Mouse (Mus musculus) T-helper 17 cell (primary cell): ENCODE data around the gene Gm20683.
"Not testable (repeated sequence)": the region's sequence is repeated elsewhere in the genome, so short reads cannot be mapped to it uniquely, and the experiment has no call there.

Experiments
- in situ Hi-C, 2 experiments: fragments of 300-600 bp; cut with MboI, MseI; formaldehyde crosslinking; loops; 1 replicate in 1 of 2; 2 replicates in 1 of 2; pipeline ENCODE4 v1.15.1; 2025; ENCODE audit warnings: high pct_unique_total_duplicates in 2 of 2

Gm20683 gene

DNA sequence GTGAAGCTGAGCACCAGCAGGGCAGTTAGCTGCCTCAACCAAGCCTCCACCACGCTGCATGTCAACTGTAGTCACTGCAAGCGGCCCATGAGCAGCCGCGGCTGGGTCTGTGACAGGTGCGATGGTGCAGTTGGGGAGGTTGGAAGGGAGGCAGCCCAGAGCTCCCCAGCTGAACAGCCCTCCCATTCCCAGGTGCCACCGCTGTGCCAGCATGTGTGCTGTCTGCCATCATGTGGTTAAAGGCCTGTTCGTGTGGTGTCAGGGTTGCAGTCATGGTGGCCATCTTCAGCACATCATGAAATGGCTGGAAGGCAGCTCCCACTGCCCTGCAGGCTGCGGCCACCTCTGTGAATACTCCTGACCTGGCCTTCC, 13.4 kb downstream of the Gm20683 start:
- in situ Hi-C loops, result loop anchor here in 1 of 2 experiments (10.0 kb wide), 1 partner anchor 1717 kb away; no protein-coding TSS in a partner anchor

DNA sequence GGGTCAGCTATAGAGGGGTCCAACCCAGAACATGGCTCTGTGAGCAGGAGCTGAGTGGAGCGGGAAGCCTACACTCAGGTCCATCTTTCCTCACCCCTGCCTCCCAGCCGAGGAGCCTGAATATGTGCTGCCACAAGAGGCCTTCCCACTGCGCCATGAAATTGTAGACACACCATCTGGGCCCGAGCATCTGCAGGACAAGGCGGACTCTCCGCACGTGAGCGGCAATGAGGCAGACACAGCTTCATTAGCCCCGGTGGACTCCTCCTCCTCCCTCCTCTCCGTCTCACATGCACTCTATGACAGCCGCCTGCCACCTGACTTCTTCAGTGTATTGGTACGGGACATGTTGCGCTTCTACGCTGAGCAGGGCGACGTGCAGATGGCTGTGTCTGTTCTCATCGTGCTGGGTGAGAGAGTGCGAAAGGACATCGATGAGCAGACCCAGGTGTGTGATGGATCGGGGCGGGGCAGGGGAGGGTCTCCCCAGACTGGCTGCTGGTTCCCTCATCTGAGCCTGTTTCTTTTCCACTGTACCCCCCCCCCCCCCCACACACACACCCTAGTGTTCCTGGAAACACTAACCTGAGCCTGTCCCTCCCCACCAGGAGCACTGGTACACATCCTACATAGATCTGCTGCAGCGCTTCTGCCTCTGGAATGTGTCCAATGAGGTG, 13.9 kb downstream of the Gm20683 start:
- in situ Hi-C loops, result loop anchor here in 1 of 2 experiments (10.0 kb wide), 1 partner anchor 1717 kb away; no protein-coding TSS in a partner anchor

DNA sequence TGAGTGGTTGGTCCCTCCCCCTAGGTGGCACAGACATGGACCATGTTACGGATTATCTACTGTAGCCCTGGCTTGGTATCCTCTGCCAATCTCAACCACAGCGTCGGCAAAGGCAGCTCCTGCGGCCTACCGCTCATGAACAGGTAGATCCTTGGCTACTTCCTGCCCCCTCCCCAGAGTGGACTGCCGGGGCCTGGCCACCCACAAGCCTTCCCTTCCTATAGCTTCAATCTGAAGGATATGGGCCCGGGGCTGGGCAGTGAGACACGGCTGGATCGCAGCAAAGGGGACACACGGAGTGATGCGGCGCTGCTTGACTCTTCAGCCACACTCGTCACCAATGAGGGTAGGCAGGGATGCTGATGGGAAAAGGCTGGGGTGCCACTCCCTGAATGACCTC, 14.6 kb downstream of the Gm20683 start:
- in situ Hi-C loops, result loop anchor here in 1 of 2 experiments (10.0 kb wide), 1 partner anchor 1718 kb away; no protein-coding TSS in a partner anchor

DNA sequence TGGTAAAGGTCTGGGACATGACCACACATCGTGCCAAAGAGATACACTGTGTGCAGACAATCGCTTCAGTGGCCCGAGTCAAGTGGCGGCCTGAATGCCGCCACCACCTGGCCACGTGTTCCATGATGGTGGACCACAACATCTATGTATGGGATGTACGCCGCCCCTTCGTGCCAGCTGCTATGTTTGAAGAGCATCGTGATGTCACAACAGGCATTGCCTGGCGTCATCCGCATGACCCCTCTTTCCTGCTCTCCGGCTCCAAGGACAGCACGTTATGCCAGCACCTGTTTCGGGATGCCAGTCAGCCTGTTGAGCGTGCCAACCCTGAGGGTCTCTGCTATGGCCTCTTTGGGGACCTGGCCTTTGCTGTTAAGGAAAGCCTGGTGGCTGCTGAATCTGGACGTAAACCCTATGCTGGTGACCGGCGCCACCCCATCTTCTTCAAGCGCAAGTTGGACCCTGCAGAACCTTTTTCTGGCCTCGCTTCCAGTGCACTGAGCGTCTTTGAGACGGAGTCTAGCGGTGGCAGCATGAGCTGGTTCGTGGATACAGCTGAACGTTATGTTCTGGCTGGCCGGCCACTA, 15.5 kb downstream of the Gm20683 start:
- in situ Hi-C loops, result loop anchor here in 1 of 2 experiments (10.0 kb wide), 1 partner anchor 1719 kb away; no protein-coding TSS in a partner anchor

DNA sequence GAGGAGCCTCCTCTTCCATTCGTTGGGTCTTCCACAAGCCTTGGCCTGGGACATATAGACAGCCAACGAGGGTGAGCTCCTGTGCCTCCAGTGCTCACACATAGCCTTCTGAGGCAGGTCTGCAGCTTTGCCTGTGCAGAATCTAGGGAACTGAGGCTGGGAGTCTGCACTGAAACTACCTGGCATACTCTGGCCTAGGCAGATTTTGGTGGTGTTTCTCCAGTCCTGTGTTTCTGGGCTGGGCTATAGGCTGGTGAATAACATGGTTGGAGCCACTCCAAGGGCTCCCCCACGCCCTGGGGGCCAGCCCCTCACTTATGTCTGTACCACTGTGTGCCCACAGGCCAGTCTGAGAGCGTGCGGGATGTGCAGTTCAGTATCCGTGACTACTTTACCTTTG, 16.3 kb downstream of the Gm20683 start:
- in situ Hi-C loops, result loop anchor here in 1 of 2 experiments (10.0 kb wide), 1 partner anchor 1719 kb away; no protein-coding TSS in a partner anchor

DNA sequence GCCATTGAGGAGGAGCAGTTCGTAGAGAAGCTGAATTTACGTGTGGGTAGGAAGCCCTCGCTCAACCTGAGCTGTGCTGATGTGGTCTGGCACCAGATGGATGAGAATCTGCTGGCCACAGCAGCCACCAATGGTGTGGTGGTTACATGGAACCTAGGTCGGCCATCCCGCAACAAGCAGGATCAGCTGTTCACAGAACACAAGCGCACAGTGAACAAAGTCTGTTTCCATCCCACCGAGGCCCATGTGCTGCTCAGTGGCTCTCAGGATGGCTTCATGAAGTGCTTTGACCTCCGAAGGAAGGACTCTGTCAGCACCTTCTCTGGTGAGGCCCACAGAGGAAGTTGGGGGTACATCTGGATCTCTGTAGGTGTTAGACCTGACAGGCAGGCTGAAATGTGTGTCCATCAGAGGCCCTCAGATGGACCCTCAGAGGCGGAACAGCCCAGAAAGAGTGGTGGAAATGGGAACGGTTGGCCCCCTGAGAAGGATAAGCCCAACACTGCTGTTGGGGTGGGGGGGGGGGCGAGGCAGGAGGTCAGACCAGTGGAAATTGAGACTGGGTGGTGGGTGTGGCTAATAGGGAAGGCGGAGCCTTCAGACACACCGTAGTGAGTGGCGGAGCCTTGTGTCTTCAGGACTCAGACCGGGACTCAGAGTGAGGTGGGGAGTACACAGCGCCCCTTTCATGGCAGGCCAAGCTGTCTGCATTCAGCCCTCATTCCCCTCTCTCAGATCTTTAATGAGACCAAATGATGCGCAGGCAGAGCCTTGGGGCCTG, 17.0 kb downstream of the Gm20683 start:
- in situ Hi-C loops, result loop anchor here in 1 of 2 experiments (10.0 kb wide), 1 partner anchor 1720 kb away; no protein-coding TSS in a partner anchor

DNA sequence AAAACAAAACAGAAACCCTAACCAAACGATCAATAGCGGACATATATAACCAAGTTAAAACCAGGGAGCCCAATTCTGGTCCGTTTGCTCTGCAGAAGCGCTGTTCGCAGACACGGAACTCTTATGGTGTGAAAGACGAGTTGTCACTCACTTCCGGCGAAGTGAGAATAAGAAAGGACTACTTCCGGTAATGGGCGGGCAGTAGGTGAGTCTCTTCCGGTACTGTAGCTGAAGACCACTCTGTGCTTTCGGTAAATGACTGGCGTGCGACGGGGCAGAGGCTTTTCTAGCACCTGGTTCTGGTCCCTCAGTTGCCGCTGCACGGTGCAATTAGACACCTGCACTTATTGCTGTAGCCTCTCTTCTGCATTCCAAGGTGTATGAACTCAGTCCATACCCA, 18.1 kb downstream of the Gm20683 start, which contains the start of gene Wdr24:
Gene Wdr24, plus strand, starts transcription at position 176 of the 400 bp plus-strand sequence.
- in situ Hi-C loops, result loop anchor here in 1 of 2 experiments (10.0 kb wide), 1 partner anchor 1721 kb away; no protein-coding TSS in a partner anchor

DNA sequence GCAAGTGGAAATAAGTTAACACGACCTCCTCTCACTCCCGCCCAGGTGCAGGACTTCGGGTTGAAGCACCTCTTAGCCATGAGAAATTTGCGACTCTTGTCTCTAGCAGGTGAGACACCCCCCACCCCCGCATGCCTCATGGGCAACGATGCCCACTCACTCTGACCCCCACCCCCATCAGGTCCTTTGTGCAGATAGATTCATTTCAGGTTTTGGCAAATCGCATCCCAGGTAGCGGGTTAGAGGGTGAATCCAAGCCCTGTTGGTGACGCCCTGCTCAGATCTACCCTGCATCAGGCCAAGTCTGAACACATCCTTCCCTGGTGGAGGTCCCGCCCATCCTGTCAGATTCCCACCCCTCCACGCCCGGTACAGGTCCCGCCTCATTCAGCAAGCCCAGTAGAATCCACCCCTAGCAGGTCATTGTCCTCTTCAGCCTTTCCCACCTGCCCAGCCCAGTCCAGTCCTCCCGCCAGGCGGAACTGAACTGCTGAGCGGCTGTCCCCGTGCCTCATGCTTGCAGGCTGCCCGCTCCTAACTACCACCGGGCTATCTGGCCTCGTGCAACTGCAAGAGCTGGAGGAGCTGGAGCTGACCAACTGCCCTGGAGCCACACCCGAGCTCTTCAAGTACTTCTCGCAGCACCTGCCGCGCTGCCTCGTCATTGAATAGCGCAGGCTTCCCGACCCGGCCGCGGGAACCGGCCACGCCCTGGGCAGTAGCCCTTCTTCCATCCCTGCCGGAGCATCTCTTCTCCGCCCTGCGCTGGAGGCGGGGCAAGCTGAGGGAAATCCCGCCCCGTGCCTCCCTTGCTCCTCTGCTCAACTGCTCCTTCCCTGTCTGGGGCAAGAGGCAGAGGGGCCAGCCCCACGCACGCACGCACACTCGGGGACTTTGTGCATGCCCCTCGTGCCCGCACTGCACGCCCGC, 22.4 kb downstream of the Gm20683 start:
- in situ Hi-C loops, result no loop called here

DNA sequence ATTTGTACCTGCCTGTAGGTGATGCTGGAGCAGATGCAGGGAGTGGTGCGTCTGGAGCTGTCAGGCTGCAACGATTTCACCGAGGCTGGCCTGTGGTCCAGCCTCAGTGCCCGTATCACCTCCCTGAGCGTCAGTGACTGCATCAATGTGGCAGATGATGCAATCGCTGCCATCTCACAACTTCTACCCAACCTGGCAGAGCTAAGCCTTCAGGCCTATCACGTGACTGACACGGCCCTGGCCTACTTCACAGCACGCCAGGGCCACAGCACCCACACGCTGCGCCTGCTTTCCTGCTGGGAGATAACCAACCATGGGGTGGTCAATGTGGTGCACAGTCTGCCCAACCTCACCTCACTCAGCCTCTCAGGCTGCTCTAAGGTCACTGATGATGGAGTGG, 23.9 kb downstream of the Gm20683 start:
- in situ Hi-C loops, result no loop called here

DNA sequence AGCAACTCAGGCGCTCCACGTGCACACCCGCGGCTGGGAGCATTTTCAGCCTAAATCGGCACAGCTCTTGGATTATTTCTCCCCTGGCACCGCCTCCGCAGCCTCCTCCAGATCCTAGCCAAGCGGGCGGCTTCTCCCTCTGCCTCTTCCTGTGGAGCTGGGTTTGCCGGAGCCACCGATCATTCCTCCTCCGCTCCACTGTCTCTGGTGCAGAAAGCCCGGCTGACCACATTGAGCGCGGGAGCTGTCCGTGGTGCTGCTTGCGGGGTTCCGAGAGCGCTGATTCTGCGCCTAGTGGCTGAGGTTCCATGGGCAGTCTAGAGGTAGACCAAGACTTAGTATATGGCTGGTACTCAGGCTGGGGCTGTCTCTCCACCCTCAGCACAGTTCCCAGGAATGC, 28.1 kb downstream of the Gm20683 start:
- in situ Hi-C loops, result no loop called here

DNA sequence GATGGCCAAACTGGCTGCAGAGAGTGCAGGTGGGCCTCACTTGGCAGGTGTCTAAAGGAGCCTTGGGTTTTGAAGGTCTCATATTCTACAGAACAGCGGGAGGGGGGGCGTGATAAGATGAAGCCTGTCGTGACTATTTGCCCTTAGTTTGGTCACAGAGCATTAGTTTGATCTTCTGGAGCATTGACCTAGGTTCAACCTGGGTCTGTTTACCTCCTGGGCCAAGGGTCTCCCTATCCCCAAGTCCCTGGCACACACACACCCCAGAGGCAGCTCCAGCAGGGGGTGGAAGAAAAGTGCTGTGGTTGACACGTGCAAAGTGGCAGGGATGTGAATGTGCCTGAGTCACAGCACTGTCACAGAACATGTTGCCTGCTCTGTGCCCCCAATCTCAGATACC, 30.7 kb downstream of the Gm20683 start:
- in situ Hi-C loops, result no loop called here

DNA sequence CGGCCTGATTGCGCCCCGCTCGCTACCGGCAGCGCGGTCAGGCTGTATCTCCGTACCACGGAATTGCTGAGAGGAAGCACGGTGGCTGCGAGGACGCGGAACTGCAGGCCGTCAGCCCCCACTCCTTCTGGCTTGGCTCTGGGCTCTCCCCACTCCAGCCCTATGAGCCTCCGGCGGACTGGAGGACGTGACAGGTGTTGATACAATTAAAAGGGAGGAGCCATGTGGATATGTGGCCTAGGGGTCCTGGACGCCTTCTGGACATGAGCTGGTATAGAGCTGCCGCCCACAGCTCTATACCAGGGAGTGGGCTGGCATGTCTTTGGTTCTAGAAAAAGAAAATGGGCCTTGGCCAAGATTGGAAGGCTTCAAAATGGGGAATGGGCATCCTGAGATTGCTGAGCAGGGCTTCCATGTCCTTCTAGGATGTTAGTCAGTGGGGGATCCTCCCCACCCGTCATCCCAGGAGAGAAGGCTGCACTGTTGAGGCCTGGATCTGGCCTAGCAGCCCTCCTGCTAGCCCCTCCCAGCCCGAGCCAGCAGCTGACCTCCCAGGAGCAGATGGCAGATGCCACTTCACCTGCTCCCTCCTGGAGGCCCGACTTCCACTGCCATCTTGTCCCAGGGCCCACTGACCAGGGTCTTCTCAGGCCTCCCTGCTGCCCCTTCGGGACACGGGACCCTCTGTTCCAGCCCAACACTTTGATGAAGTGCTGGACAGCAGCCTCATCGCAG, 31.8 kb downstream of the Gm20683 start:
- in situ Hi-C loops, result no loop called here

DNA sequence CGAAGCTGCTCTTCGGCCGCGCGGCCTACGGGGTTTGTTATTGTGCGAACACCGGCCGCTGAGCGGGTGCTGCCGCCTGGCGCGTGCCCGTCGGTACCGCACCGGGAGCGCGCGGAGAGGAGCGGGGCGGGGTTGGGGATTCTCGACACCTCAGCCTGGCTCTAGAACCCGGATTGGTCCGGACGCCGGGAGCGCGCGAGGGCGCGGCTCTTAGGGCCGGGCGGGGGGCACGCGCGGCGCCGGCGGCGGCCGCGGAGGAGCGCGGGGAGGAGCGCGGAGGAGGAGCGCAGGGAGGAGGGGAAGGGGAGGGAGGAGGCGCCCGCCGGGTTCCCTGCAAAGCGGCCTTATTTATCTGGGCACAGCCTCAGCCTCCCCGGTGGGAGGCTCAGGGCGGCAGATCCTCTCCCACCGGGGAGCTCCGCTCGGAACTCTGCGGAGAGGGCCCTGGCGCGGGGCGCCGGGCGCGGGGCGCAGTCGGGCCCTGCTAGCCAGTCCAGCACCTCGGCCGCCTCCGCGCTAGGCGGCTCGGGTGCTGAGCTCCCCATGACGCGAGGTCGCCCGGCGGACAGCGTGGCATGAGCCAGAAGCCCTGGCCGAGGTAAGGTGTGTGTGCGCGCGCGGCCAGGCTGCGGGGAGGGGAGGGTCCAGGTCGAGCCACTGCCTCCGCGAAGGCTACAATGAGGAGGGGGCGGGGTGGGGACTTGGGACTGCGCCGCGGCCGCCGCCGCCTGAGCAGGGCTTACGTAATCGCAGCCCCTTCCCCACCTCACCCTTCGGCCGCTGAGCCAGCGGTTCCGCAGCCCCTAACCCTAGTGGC, 32.6 kb downstream of the Gm20683 start, which contains the start of gene Fbxl16:
Gene Fbxl16, plus strand, starts transcription at position 297 of the 817 bp plus-strand sequence.
- in situ Hi-C loops, result no loop called here

DNA sequence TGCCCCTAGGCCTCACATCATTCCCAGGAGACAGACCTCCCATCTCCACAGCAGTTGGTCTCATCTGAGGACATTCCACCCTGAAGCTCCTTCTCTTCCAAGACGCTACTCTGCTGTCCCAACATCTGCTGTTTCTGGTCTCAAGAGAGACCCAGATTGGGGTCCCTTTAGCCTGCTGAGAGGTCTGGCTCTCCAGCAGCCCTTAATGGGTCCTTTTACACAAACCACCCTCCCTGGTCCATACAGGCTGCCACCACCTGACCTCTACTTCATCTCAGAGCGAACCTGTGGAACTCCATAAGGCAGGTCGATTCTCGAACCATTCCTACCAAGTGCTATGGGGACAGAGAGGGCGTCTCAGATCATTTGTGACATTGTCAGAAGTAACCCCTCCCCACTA, 33.5 kb downstream of the Gm20683 start:
- in situ Hi-C loops, result no loop called here

DNA sequence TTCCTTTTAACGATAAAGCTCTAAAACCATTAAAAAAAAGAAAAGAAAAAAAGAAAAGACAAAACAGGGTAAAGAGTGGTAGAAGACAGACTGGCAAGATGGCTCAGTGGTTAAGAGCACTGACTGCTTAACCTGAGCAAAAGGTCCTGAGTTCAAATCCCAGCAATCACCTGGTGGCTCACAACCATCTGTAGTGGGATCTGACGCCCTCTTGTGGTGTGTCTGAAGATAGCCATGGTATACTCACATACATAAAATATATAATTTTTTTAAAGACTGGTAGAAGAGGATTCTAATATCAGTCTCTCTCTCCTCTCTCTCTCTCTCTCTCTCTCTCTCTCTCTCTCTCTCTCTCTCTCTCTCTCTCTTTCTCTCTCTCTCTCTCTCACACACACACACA, 34.1 kb downstream of the Gm20683 start:
- in situ Hi-C loops, result not testable (repeated sequence)

DNA sequence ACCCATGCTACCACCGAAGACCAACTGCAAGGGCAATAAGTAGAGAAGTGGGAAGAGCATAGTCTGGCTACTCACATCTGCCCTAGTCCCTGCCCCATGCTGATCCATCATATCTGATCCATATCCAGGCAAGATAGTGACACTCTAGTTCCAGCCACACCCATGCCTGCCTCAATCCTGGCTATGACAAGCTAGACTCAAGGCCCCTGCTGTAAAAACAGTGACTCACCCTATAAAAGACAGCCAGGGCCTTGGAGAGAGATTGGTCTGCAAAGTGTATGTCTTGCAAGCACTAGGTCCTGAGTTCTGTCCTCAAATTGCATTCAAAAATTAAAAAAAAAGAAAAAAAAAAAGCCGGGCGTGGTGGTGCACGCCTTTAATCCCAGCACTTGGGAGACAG, 35.1 kb downstream of the Gm20683 start:
- in situ Hi-C loops, result no loop called here

DNA sequence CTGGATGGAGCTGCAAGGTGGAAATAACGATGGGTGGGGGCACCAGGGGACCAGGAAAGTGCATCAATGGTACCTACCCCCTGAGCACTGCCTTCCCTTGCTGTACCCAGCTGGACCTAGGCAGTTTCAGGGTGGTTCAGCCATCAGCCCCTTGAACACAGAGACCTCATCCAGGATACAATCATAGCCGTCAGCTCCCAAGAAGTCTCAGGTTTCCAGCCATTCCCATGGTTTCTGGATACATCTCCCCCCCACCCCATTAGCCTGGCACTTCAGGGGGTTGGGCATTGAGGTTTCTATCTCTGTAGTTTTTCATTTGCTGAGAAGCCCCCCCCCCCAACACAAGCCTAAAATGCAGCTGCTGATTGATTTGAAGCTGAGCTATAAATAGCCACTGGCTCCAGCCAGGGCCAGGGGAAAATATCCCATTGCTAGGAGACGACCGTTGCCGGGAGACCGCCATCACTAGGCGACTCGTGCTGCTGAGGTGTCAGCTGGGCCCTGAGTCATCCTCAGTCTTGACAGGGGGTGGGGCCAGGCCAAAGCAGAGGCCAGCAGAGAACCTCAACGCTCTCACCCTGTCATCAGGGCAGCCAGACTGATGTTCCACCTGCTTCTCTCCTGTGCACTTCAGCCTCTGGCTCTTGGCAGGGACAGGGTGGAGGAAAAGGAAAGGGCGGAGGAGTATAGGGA, 38.6 kb downstream of the Gm20683 start:
- in situ Hi-C loops, result loop anchor here (5.0 kb wide), 1 partner anchor 36 kb away; no protein-coding TSS in a partner anchor

DNA sequence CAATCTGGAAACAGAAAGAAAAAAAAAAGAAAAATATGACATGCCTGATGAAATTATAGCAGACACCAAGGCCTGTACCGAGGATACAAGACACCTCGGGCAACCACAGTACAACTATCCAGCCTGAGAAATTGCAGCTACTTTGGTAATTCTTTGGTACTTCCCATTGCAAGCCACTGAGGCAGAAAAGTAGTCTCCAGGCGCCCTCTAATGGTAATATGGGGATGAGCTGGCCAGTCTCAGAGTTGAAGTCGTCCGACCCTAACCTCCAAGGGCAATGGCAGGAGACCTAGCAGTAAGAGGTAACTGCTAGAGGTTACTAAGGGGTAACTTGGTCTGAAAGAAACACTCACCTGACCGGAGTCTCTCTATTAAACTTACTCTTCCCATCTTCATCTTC, 40.5 kb downstream of the Gm20683 start:
- in situ Hi-C loops, result loop anchor here (5.0 kb wide), 1 partner anchor 34 kb away; no protein-coding TSS in a partner anchor
